Mouse (Mus musculus) CH12.LX (cell line): ENCODE measurements around the gene Xndc1.

Experiments
- CTCF ChIP-seq, 2 experiments: IDR thresholded peaks in 1 of 2; conservative IDR thresholded peaks in 1 of 2; 2 replicates each; pipeline ENCODE4 v1.5.1; 2011 to 2012; ENCODE audit warnings: low read depth in 2 of 2, low read length in 2 of 2, improper control_type of control experiment in 1 of 2, inconsistent platforms in 1 of 2, mild to moderate bottlenecking in 1 of 2, moderate library complexity in 1 of 2
- POLR2A ChIP-seq: IDR thresholded peaks from 2 replicates; pipeline ENCODE4 v1.6.1; 2011; ENCODE audit warnings: low read depth, mild to moderate bottlenecking, improper control_type of control experiment, low read length

DNA sequence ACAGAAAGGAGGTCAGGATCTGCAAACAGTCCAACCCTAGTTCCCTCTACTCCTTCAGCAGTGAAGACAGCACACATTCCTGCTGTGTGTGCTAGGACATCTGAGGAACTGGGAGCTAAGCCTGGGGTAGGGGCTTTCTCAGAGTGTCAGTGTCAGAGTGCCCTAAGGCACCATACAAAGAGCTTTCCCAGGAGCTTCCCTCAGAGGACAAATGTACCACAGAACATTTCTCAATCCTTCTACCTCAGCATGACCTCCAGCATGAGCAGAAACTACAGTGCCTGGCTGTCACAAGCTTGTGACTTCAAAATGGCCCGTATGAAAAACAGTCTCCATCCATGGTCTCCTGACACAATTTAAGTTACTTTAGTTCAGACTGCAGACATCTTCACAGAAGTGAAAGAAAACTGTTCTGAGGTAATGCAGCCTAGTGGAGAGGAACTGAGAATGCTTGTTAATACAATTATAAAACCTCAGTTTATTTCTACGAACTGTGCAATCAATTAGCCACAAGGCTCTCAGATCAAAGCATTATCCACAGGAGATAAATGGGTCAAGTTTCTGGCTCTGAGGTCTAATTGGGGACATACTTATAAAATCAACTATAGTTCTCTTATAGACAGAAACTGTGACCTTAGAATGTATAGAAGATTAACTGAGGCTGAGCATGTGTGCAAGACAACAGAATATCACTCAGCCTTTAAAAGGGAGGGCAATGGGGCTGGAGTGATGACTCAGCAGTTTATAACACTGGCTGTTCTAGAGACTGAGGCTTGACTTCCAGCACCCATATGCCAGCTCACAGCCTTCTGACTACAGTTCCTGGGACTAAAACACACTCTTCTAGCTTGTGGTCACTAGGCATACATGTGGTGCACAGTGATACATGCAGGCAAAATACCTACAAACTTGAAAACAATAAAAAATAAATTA, 39.9 kb upstream of the Xndc1 start:
- TF ChIP-seq POLR2A (no peak), CTCF (conservative IDR thresholded peaks at IDR 0.05 in 1 of 2, IDR thresholded peaks at IDR 0.05 in 1 of 2; ENCODE audit: low read depth in 2 of 2, low read length in 2 of 2) (no peak)
